8 mouse cellular contexts compared by ENCODE assay signal in the genomic region with DNA sequence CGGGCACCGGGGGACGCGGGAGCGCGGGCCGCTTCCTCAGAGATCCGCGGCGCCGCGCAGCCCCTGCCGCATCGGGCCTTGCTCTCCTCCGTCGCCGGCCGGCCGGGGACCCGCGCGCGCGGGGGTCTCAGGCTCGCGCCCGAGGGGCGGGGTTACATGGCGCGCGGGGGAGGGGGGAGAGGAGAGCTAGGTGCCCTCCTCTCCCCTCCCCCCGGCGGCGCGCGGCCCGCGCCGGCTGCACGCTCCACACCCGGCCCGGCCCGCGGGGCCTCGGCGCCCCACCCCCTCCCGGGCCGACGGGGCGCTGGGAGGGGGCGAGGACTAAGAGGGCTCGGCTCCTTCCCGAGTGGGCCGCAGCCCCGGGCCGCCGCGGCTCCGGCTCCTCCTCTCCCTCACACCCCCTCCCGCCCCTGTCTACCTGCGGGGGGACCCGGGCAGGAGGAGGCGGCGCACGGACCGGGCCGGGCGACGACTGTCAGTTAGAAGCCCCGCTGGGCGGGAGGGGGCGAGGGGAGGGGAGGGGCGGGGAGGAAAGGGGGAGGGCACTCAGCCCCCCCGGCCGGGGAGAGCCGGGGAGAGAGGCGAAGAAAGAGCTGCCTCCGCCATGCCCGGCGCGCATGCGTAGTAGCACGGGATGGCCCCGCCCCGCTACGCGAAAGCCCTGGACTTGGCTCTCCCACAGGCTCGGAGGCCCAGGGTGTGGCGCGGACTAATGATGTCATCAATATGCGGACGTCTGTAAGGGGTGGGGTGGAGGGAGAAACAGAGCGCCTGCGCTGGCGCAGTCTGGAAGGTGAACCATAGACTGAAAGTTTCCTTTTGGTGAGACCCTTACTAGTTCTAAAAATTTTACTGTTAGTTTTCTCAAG. TPM values are rescaled to one million over a fixed set of nuclear protein-coding genes. Genes with fewer than 3 reads are reported as not detected.
DNase-seq lines count a peak whose midpoint lies in the region; ATAC-seq lines count a peak whose summit lies in the region.

Gene 9930021J03Rik, minus strand, starts transcription at position 73 of the 869 bp plus-strand sequence.

- H3K4me2 ChIP-seq in intestine, embryonic 14.5 days (ENCODE audit: low read length): peak within 1 kb of the TSS; percentile 76

- peak; percentile 97 to 98 for DNase-seq in adrenal gland, adult 18-20 months (ENCODE audit: low spot score in 2 of 2)
- DNase-seq in embryo, embryonic 11 days: peak; percentile 98
- DNase-seq in gastrocnemius, postnatal 25 days: peak; percentile 98
- DNase-seq in intestine, embryonic 14.5 days (ENCODE audit: low spot score): peak; percentile 100
- peak; percentile 98 to 99 for DNase-seq in left cerebral cortex, postnatal 14 days (ENCODE audit: low spot score in 2 of 2)
- peak; percentile 99 for DNase-seq in mesoderm, embryonic 11.5 days (ENCODE audit: low read depth, low spot score)
- peak; percentile 95 to 96 for DNase-seq in right cerebral cortex, postnatal 36 days (ENCODE audit: low spot score in 2 of 2)
- peak; percentile 100 for DNase-seq in yolk sac, embryonic 10.5 days (ENCODE audit: low spot score)

- peak within 1 kb of the TSS; percentile 95 for H3K27ac ChIP-seq in intestine, embryonic 14.5 days (ENCODE audit: low read depth)

- no peaks in the 10 kb centered on the region for H3K9me3 ChIP-seq in intestine, embryonic 14.5 days (ENCODE audit: control insufficient read depth, low read length)

- H3K27me3 ChIP-seq in intestine, embryonic 14.5 days (replicated peaks; ENCODE audit: control insufficient read depth, insufficient read depth, low read length): no peaks in the 10 kb centered on the region

- peaks cover 23% of the 10 kb centered on the region for H3K36me3 ChIP-seq in intestine, embryonic 14.5 days (ENCODE audit: control insufficient read depth, insufficient read depth, low read length)

- peak within 1 kb of the TSS; percentile 84 for H3K9ac ChIP-seq in intestine, embryonic 14.5 days (ENCODE audit: low read length)

- WGBS in intestine, embryonic 14.5 days: under 1% methylated on average over 52 of the region's 95 CpGs

- peaks cover 7% of the 10 kb centered on the region for H3K4me1 ChIP-seq in intestine, embryonic 14.5 days (replicated peaks; ENCODE audit: control insufficient read depth, insufficient read depth, low read length)

- ATAC-seq in intestine, embryonic 14.5 days (replicated peaks; ENCODE audit: low FRiP score, low TSS enrichment, low read depth): peak; percentile 94

- peak within 1 kb of the TSS; percentile 80 for H3K4me3 ChIP-seq in intestine, embryonic 14.5 days (ENCODE audit: low read depth, low read length)

- intact Hi-C loops in left cerebral cortex, postnatal 14 days (cut with DNase I): loop anchor here (10.0 kb wide), 1 partner anchor 229 kb away; the partner anchor contains the start of gene Uhrf2

RNA-seq across cellular contexts. Expression of gene 9930021J03Rik, which starts in this region (rescaled TPM):
- total RNA-seq in adrenal gland, adult 18-20 months (2021): 10 to 100 TPM; 15.6 to 16.5 TPM
- total RNA-seq in gastrocnemius, postnatal 25 days (2021): 10 to 100 TPM in 1 of 2 experiments, 1 to 10 TPM in 1; 9.7 to 11.0 TPM
- 7.5 and 7.9 TPM in 2 replicates for polyA plus RNA-seq in intestine, embryonic 14.5 days (2014; fragmentation: Nextera tagmentation; extraction: Ambion mirVana)
- 10 to 100 TPM; 24.8 to 25.9 TPM for total RNA-seq in left cerebral cortex, postnatal 14 days (2021)

Comparison
In these comparisons a context has a peak if more than half of its experiments do, and no peak if none do; other contexts are left out.
1. Peak in every context shown above with its lines: DNase-seq, ATAC-seq, H3K4me3 ChIP-seq and H3K27ac ChIP-seq.